Mouse (Mus musculus) liver, postnatal 0 days (tissue): ENCODE data around the gene Abca4. TPM values are rescaled to one million over a fixed set of nuclear protein-coding genes. Genes with fewer than 3 reads are reported as not detected.

ENCODE experiments used
- ATAC-seq: fragments of 200-750 bp; cut with Nextera tagmentation; 2 replicates; pipeline ENCODE4 v1.8.0; 2017; ENCODE audit warnings: mild to moderate bottlenecking, moderate library complexity
- DNase-seq: peaks from one replicate; pipeline ENCODE4 v3.0.0-alpha.2; 2016
- H3K27ac ChIP-seq: fragments of 300-500 bp; sonication (generic); 2 replicates; pipeline ENCODE4 v1.5.1; 2014; ENCODE audit warnings: antibody characterized with exemption, moderate library complexity, mild to moderate bottlenecking, low read depth
- H3K27me3 ChIP-seq: fragments of 300-500 bp; sonication (generic); 2 replicates; pipeline ENCODE4 v1.6.1; 2014; ENCODE audit warnings: low read length, control low read depth, mixed read lengths; ENCODE audit not compliant: insufficient read depth
- H3K36me3 ChIP-seq: fragments of 300-500 bp; sonication (generic); replicated peaks from 2 replicates; pipeline ENCODE4 v1.6.1; 2014; ENCODE audit warnings: mild to moderate bottlenecking, control low read depth, low read length, moderate library complexity, mixed read lengths; ENCODE audit not compliant: insufficient read depth
- H3K4me1 ChIP-seq: fragments of 300-500 bp; sonication (generic); 2 replicates; pipeline ENCODE4 v1.6.1; 2014; ENCODE audit warnings: antibody characterized with exemption, mild to moderate bottlenecking, control low read depth; ENCODE audit not compliant: insufficient read depth
- H3K4me2 ChIP-seq: fragments of 300-500 bp; sonication (generic); 2 replicates; pipeline ENCODE4 v1.6.1; 2014; ENCODE audit warnings: low read depth, mild to moderate bottlenecking, low read length, moderate library complexity, mixed read lengths
- H3K4me3 ChIP-seq: fragments of 300-500 bp; sonication (generic); 2 replicates; pipeline ENCODE4 v1.5.1; 2014; ENCODE audit warnings: low read depth, low read length
- H3K9ac ChIP-seq: fragments of 300-500 bp; sonication (generic); replicated peaks from 2 replicates; pipeline ENCODE4 v1.6.1; 2014; ENCODE audit warnings: mild to moderate bottlenecking, moderate library complexity
- H3K9me3 ChIP-seq: fragments of 300-500 bp; sonication (generic); 2 replicates; pipeline ENCODE4 v1.6.1; 2016; ENCODE audit warnings: mild to moderate bottlenecking, control low read depth, low read length, mixed read lengths
- CTCF ChIP-seq: sonication (generic); IDR thresholded peaks from 2 replicates; pipeline ENCODE4 v1.5.1; 2016; ENCODE audit warnings: antibody characterized with exemption, low read depth
- EP300 ChIP-seq: IDR thresholded peaks from 2 replicates; pipeline ENCODE4 v1.6.1; 2016; ENCODE audit warnings: antibody characterized with exemption, low read depth, mild to moderate bottlenecking
- WGBS: fragments of 180-500 bp; shearing (Covaris S2); extraction: QIAGEN DNeasy Blood & Tissue Kit; methylation state at CpG from one replicate; pipeline ENCODE4 v1.1.7; 2014; ENCODE audit not compliant: insufficient replicate concordance; 5-methylcytosine and 5-hydroxymethylcytosine counted together
- polyA plus RNA-seq: library from polyadenylated mRNA; unstranded; fragments of >200 nt; fragmentation: Nextera tagmentation; extraction: Ambion mirVana; gene quantifications from 2 replicates; pipeline ENCODE4 v1.2.1, GENCODE M21; 2015

The Abca4 gene
- polyA plus RNA-seq, 1 experiment from 2014 or later, result 0.40 TPM

GRCm38 (mm10) chr3:122099713-122100112, 55.5 kb downstream of the Abca4 start:
- no peak overlapping the region for H3K9ac ChIP-seq
- no peaks in the 10 kb centered on the region for H3K9me3 ChIP-seq
- H3K36me3 ChIP-seq, result no peaks in the 10 kb centered on the region
- 0 out of 2 replicates have a peak, but pooled peaks cover 3% of the 10 kb centered on the region for H3K4me1 ChIP-seq
- peak; percentile 58 for ATAC-seq
- H3K27me3 ChIP-seq, result no peaks in the 10 kb centered on the region
- H3K4me2 ChIP-seq, result no peak overlapping the region
- WGBS, result 46% methylated on average over 5 of the region's 5 CpGs
- peak; percentile 48; the same call in 1 of the 2 replicates for TF ChIP-seq EP300
- TF ChIP-seq CTCF, result no peak
- no peak for DNase-seq
- no peak overlapping the region for H3K4me3 ChIP-seq
- H3K27ac ChIP-seq, result no peak overlapping the region

GRCm38 (mm10) chr3:122102091-122102490, 57.8 kb downstream of the Abca4 start:
- H3K4me3 ChIP-seq, result no peak overlapping the region
- no peaks in the 10 kb centered on the region for H3K9me3 ChIP-seq
- no peaks in the 10 kb centered on the region for H3K27me3 ChIP-seq
- H3K27ac ChIP-seq, result no peak overlapping the region
- no peak for TF ChIP-seq EP300
- no peak for TF ChIP-seq CTCF
- H3K4me1 ChIP-seq, result peaks cover 5% of the 10 kb centered on the region
- DNase-seq, result no peak
- no peak overlapping the region for H3K9ac ChIP-seq
- no peaks in the 10 kb centered on the region for H3K36me3 ChIP-seq
- no peak overlapping the region for H3K4me2 ChIP-seq
- 69% methylated on average over 7 of the region's 7 CpGs for WGBS
- no peak for ATAC-seq

GRCm38 (mm10) chr3:122103864-122104808, 59.9 kb downstream of the Abca4 start:
- Histone ChIP-seq H3K9ac (no peak overlapping the region), H3K4me1 (peaks cover 11% of the 10 kb centered on the region), H3K27ac (peak overlapping the region; percentile 77), H3K27me3 (no peaks in the 10 kb centered on the region), H3K9me3 (no peaks in the 10 kb centered on the region), H3K4me2 (peak overlapping the region; percentile 58), H3K36me3 (no peaks in the 10 kb centered on the region), H3K4me3 (peak overlapping the region; percentile 40)
- peak; percentile 87 for ATAC-seq
- TF ChIP-seq EP300 (no peak), CTCF (peak; percentile 92)
- WGBS, result 28% methylated on average over 20 of the region's 20 CpGs
- peak; percentile 87 for DNase-seq

GRCm38 (mm10) chr3:122106920-122107319, 62.7 kb downstream of the Abca4 start:
- H3K27me3 ChIP-seq, result no peaks in the 10 kb centered on the region
- H3K27ac ChIP-seq, result no peak overlapping the region
- H3K9me3 ChIP-seq, result no peaks in the 10 kb centered on the region
- TF ChIP-seq CTCF, result no peak
- peak; percentile 54 for TF ChIP-seq EP300
- peaks cover 20% of the 10 kb centered on the region for H3K4me1 ChIP-seq
- DNase-seq (no peak), ATAC-seq (peak; percentile 22)
- no peak overlapping the region for H3K9ac ChIP-seq
- H3K36me3 ChIP-seq, result no peaks in the 10 kb centered on the region
- WGBS, result 44% methylated on average over 8 of the region's 8 CpGs
- H3K4me2 ChIP-seq, result peak overlapping the region; percentile 44
- H3K4me3 ChIP-seq, result no peak overlapping the region

GRCm38 (mm10) chr3:122107643-122108194, 63.5 kb downstream of the Abca4 start:
- Histone ChIP-seq H3K36me3 (no peaks in the 10 kb centered on the region), H3K27me3 (no peaks in the 10 kb centered on the region), H3K9ac (no peak overlapping the region), H3K4me1 (peaks cover 24% of the 10 kb centered on the region), H3K27ac (no peak overlapping the region), H3K9me3 (no peaks in the 10 kb centered on the region), H3K4me3 (no peak overlapping the region), H3K4me2 (peak overlapping the region; percentile 44)
- 45% methylated on average over 14 of the region's 14 CpGs for WGBS
- DNase-seq (no peak), ATAC-seq (no peak)
- TF ChIP-seq CTCF, result no peak
- no peak for TF ChIP-seq EP300

GRCm38 (mm10) chr3:122109461-122109860, 65.2 kb downstream of the Abca4 start:
- no peaks in the 10 kb centered on the region for H3K36me3 ChIP-seq
- H3K9ac ChIP-seq, result no peak overlapping the region
- H3K27ac ChIP-seq, result no peak overlapping the region
- H3K27me3 ChIP-seq, result no peaks in the 10 kb centered on the region
- ATAC-seq, result no peak
- TF ChIP-seq EP300, result no peak
- TF ChIP-seq CTCF, result no peak
- DNase-seq, result no peak
- 47% methylated on average over 4 of the region's 4 CpGs for WGBS
- H3K9me3 ChIP-seq, result no peaks in the 10 kb centered on the region
- peaks cover 22% of the 10 kb centered on the region for H3K4me1 ChIP-seq
- H3K4me2 ChIP-seq, result no peak overlapping the region
- H3K4me3 ChIP-seq, result no peak overlapping the region
